Mouse (Mus musculus) forebrain, embryonic 11.5 days (tissue): ENCODE results near the gene S100b. TPM values are rescaled to one million over a fixed set of nuclear protein-coding genes. Genes with fewer than 3 reads are reported as not detected.

Source experiments
- ATAC-seq: fragments of 200-750 bp; cut with Nextera tagmentation; replicated peaks from 2 replicates; pipeline ENCODE4 v1.8.0; 2017; ENCODE audit warnings: moderate TSS enrichment; ENCODE audit not compliant: low FRiP score
- DNase-seq: peaks from one replicate; pipeline ENCODE4 v3.0.0-alpha.2; 2017; ENCODE audit warnings: low spot score
- H3K27ac ChIP-seq: fragments of 300-500 bp; sonication (generic); 2 replicates; pipeline ENCODE4 v1.5.1; 2014; ENCODE audit warnings: low read depth, low read length
- H3K27me3 ChIP-seq: fragments of 300-500 bp; sonication (generic); 2 replicates; pipeline ENCODE4 v1.6.1; 2014; ENCODE audit warnings: mild to moderate bottlenecking, low read length, mixed read lengths; ENCODE audit not compliant: control insufficient read depth, insufficient read depth
- H3K36me3 ChIP-seq: fragments of 300-500 bp; sonication (generic); 2 replicates; pipeline ENCODE4 v1.6.1; 2014; ENCODE audit warnings: mild to moderate bottlenecking, low read length, moderate library complexity, mixed read lengths; ENCODE audit not compliant: control insufficient read depth, insufficient read depth
- H3K4me1 ChIP-seq: fragments of 300-500 bp; sonication (generic); replicated peaks from 2 replicates; pipeline ENCODE4 v1.6.1; 2014; ENCODE audit warnings: low read length, mixed read lengths; ENCODE audit not compliant: control insufficient read depth, insufficient read depth
- H3K4me2 ChIP-seq: fragments of 300-500 bp; sonication (generic); 2 replicates; pipeline ENCODE4 v1.6.1; 2014; ENCODE audit warnings: low read depth, mild to moderate bottlenecking, low read length, moderate library complexity, mixed read lengths; ENCODE audit not compliant: severe bottlenecking
- H3K4me3 ChIP-seq: fragments of 300-500 bp; sonication (generic); 2 replicates; pipeline ENCODE4 v1.5.1; 2014; ENCODE audit warnings: low read depth, low read length
- H3K9ac ChIP-seq: fragments of 300-500 bp; sonication (generic); 2 replicates; pipeline ENCODE4 v1.6.1; 2014; ENCODE audit warnings: low read length
- H3K9me3 ChIP-seq: fragments of 300-500 bp; sonication (generic); 2 replicates; pipeline ENCODE4 v1.6.1; 2016; ENCODE audit warnings: low read length, mixed read lengths; ENCODE audit not compliant: control insufficient read depth
- WGBS: fragments of 180-500 bp; shearing (Covaris S2); extraction: QIAGEN DNeasy Blood & Tissue Kit; methylation state at CpG from one replicate; pipeline ENCODE4 v1.1.7; 2014; 5-methylcytosine and 5-hydroxymethylcytosine counted together
- polyA plus RNA-seq: library from polyadenylated mRNA; unstranded; fragments of >200 nt; fragmentation: Nextera tagmentation; extraction: Ambion mirVana; gene quantifications from 2 replicates; pipeline ENCODE4 v1.2.1, GENCODE M21; 2014

Gene S100b
- polyA plus RNA-seq, 1 experiment from 2014 or later: 0.12 TPM

DNA sequence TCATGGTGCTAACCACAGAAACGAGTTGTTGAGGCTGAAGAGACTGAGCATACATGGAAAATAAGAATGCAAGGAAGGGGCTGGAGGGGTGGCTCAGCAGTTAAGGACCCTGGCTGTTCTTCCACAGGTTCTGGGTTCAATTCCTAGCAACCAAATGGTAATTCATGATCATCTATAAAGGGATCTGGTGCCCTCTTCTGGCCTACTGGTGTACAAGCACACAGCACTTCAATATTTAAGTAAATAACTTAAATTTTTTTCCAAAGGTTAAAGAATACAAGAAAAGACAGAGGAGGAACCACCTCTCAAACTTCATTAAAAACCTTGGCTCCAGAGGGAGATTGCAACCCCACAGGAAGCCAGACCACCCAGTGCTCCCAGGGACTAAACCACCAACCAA is 24.0 kb upstream of the S100b start:
- no peaks in the 10 kb centered on the region for H3K9me3 ChIP-seq
- no peak overlapping the region for H3K27ac ChIP-seq
- ATAC-seq: no peak
- H3K4me1 ChIP-seq: no peaks in the 10 kb centered on the region
- no peak overlapping the region for H3K9ac ChIP-seq
- H3K4me2 ChIP-seq: no peak overlapping the region
- peak; percentile 27 for DNase-seq
- no peaks in the 10 kb centered on the region; the same call in 1 of the 2 replicates for H3K36me3 ChIP-seq
- no peak overlapping the region for H3K4me3 ChIP-seq
- WGBS: 73% methylated on average over 1 of the region's 1 CpGs
- H3K27me3 ChIP-seq: no peaks in the 10 kb centered on the region

DNA sequence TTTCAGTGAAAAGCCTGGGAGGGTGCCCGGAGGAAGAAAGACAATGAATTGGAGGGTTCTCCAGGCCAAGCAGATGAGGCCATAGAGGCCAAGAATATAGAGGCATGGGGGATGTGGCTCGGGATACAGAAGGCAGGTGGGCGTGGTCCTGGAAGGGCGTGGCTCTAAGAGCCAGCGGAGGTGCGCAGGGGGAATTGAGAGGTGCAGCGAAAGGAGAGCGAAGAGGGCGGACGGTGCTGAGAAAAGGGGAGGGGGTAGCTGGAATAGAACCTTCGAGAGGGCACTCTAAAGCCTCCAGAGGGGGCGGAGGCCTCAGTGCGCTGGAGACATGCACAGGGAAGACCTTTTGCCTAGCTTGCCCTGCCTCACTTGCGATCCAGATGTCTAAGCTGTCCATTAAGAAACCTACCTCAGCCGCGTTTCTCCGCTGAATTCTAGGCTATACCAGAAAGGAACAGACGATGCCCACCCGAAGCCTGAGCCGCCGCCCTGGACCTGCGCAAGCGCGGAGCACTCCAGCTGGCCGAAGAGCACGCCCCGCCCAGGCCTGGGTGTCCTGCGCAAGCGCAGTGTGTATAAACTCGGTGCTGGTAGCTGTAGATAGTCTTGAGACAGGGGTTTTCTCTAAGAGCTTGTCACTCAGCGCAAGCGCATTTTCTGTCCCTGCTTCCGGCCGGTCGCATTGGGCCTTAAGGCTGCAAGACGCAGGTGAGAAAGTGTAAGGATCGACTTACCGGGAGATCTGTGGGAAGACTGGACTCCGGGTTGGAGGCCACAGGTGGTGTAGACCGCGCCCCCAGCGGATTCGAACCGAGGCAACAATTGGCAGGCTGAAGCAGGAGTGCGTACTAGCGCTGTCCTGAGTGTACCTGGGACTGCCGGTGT is 16.1 kb upstream of the S100b start, which contains the start of gene Prmt2:
Prmt2 (minus strand) TSS at position 525 of the 885 bp plus-strand sequence.
- WGBS: under 1% methylated on average over 47 of the region's 47 CpGs
- no peaks in the 10 kb centered on the region for H3K27me3 ChIP-seq
- ATAC-seq (peak; percentile 97), DNase-seq (peak; percentile 96)
- H3K27ac ChIP-seq: peak within 1 kb of the TSS; percentile 84
- peak within 1 kb of the TSS; percentile 73 for H3K4me2 ChIP-seq
- H3K36me3 ChIP-seq: no peaks in the 10 kb centered on the region
- no peaks in the 10 kb centered on the region for H3K4me1 ChIP-seq
- peak within 1 kb of the TSS; percentile 77 for H3K9ac ChIP-seq
- H3K4me3 ChIP-seq: peak within 1 kb of the TSS; percentile 67
- H3K9me3 ChIP-seq: no peaks in the 10 kb centered on the region

DNA sequence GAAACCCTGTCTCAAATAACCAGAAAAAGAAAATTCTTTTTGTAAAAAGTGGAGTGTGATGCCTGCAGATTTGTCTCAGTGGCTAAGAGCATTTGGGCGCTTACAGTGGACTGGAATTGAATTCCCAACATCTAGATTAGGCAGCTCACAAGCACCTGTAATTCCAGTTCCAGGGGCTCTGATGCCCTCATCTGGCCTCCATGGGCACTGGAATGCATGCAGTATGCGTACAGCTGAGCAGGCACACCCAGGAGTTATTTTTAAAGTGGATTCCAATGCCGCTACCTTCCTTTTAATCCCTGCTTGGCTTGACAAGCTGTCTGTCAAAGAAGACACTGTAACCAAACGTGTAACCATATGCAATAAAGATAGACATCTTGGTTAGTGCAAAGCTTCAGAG is 14.3 kb upstream of the S100b start:
- 76% methylated on average over 4 of the region's 4 CpGs for WGBS
- Histone ChIP-seq H3K4me2 (no peak overlapping the region), H3K36me3 (no peaks in the 10 kb centered on the region), H3K9ac (no peak overlapping the region), H3K27me3 (no peaks in the 10 kb centered on the region), H3K4me3 (no peak overlapping the region), H3K4me1 (no peaks in the 10 kb centered on the region), H3K27ac (no peak overlapping the region), H3K9me3 (no peaks in the 10 kb centered on the region)
- peak; percentile 15 for DNase-seq
- no peak for ATAC-seq

DNA sequence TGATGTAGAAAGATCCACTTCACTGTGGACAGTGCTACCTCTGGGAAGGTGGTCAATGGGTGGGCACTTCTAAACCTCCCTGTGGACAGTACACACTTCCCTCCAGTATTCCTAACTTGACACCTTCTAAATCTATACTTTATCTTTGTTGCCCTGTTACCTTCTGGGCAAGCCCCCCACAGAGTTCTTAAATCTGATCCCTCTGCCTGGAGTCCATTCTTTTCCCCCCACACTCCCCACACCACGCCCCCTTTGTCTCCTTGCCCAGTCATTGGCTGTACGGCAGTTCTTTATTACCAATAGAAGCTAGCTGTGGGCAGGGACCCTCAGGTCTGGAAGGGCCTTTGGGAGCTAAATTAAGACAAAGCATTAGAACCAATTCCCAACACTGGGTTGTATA is 8.5 kb upstream of the S100b start:
- ATAC-seq (no peak), DNase-seq (peak; percentile 30)
- H3K27ac ChIP-seq: no peak overlapping the region
- H3K4me3 ChIP-seq: no peak overlapping the region
- H3K36me3 ChIP-seq: no peaks in the 10 kb centered on the region
- H3K4me2 ChIP-seq: no peak overlapping the region
- WGBS: 68% methylated on average over 2 of the region's 2 CpGs
- no peaks in the 10 kb centered on the region for H3K9me3 ChIP-seq
- H3K9ac ChIP-seq: no peak overlapping the region
- H3K4me1 ChIP-seq: peaks cover 3% of the 10 kb centered on the region; the same call in 1 of the 2 replicates
- no peaks in the 10 kb centered on the region for H3K27me3 ChIP-seq

DNA sequence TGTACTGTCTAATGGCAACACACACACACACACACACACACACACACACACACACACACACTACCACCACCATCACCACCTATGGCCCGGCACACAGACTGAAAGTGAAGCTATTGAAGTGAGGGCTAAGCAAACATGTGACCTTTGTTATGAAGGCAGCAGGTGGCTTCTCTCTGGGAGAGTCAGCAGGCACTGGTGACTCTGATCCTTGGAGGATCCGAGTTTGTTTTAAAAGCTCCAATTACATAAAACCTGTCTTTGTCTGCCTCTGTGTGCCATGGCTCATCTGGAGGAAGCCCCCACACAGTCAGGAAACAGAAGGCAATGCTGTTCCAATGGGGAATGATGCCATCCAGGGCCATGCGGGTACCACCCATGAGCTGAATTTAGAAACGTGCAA is 7.1 kb upstream of the S100b start:
- peaks cover 3% of the 10 kb centered on the region; the same call in 1 of the 2 replicates for H3K4me1 ChIP-seq
- H3K27me3 ChIP-seq: no peaks in the 10 kb centered on the region
- peak; percentile 38 for DNase-seq
- H3K9ac ChIP-seq: no peak overlapping the region
- H3K27ac ChIP-seq: no peak overlapping the region
- H3K9me3 ChIP-seq: no peaks in the 10 kb centered on the region
- WGBS: 53% methylated on average over 4 of the region's 4 CpGs
- no peak overlapping the region for H3K4me2 ChIP-seq
- no peak overlapping the region for H3K4me3 ChIP-seq
- no peaks in the 10 kb centered on the region for H3K36me3 ChIP-seq
- ATAC-seq: no peak

DNA sequence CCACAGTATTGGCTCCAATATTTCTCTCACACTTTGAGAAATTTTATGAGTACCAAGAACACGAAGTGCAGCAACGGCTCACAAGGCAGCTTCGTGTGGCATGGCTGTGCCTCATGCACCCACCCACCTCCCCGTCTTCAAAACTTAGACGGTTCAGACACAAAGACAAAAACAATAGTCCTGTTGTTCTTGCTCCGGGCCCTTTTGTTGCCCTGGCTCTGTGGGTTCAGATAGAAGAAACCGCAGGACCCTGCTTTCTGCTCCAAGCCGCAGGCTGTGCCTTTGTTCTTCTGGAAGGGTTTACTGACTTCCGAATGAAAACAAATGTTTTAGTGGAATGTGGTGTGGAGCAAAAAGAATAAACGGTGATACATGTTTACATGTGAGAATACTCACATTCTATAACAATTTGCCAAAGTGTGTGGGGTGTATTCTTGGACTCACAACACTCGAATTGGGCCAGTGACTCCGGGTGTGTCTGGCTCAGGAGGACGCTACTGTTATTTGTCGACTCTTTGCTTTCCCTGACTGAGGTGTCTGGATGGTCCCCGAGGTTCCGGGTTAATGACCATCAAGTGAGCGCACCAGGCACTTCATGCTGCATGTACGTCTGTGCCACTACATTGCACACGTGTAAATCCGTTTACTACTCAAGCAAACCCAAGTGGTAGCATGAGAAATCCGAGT is 5.5 kb upstream of the S100b start:
- H3K27ac ChIP-seq: no peak overlapping the region
- H3K4me1 ChIP-seq: peaks cover 3% of the 10 kb centered on the region; the same call in 1 of the 2 replicates
- H3K9ac ChIP-seq: no peak overlapping the region; the same call in 1 of the 2 replicates
- ATAC-seq: no peak
- no peaks in the 10 kb centered on the region for H3K27me3 ChIP-seq
- DNase-seq: peak; percentile 50
- no peak overlapping the region for H3K4me2 ChIP-seq
- H3K4me3 ChIP-seq: no peak overlapping the region
- H3K36me3 ChIP-seq: no peaks in the 10 kb centered on the region
- 31% methylated on average over 21 of the region's 21 CpGs for WGBS
- H3K9me3 ChIP-seq: no peaks in the 10 kb centered on the region

DNA sequence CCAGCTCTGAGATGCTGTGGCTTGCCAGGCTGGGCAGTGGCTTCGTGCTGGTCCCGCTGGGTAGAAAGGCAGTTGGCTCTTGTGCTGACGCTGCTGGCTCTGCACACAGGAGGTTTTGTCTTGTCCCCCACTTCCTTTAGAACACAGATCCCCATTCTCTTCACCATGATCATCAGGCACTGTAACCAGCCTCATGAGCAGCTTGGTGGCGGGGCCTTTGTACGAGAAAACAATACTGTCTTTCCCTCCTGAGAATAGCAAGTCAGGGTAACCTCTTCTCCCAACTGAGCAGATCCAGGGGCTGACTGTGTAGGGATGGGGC is 5.0 kb upstream of the S100b start:
- ATAC-seq (no peak), DNase-seq (no peak)
- Histone ChIP-seq H3K4me3 (no peak overlapping the region), H3K9me3 (no peaks in the 10 kb centered on the region), H3K36me3 (no peaks in the 10 kb centered on the region), H3K4me2 (no peak overlapping the region), H3K27ac (no peak overlapping the region), H3K9ac (no peak overlapping the region), H3K4me1 (peaks cover 3% of the 10 kb centered on the region; the same call in 1 of the 2 replicates), H3K27me3 (no peaks in the 10 kb centered on the region)
- WGBS: 73% methylated on average over 5 of the region's 5 CpGs

DNA sequence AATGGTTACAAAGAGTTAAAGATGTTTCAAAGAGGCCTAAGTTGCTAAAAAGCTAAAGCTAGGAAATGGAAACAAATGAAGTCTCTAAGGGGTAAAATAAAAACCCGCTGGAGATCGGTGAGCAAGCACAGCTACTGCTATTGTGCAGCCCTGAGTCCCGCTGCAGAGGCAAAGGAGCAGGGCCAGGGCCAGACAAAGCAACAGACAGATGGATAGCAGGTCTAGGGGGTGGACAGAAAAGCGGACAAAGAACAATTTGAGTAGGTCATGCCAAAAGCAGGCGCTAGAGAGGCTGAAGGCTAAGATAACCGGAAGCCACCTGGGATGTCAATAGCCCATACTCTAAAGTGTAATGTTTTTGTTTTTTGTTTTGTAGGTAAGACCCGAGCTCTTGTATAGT is 2.8 kb upstream of the S100b start:
- DNase-seq (no peak), ATAC-seq (no peak)
- H3K4me2 ChIP-seq: no peak overlapping the region
- no peak overlapping the region for H3K4me3 ChIP-seq
- 73% methylated on average over 7 of the region's 7 CpGs for WGBS
- no peaks in the 10 kb centered on the region for H3K27me3 ChIP-seq
- no peaks in the 10 kb centered on the region for H3K9me3 ChIP-seq
- no peak overlapping the region for H3K9ac ChIP-seq
- H3K27ac ChIP-seq: no peak overlapping the region
- peaks cover 3% of the 10 kb centered on the region; the same call in 1 of the 2 replicates for H3K4me1 ChIP-seq
- no peaks in the 10 kb centered on the region for H3K36me3 ChIP-seq
